Mouse (Mus musculus): ENCODE measurements around the gene Kif1b. TPM values are rescaled to one million over a fixed set of nuclear protein-coding genes. Genes with fewer than 3 reads are reported as not detected.
"Not testable (repeated sequence)": the region's sequence is repeated elsewhere in the genome, so short reads cannot be mapped to it uniquely, and the experiment has no call there.

The Kif1b gene
- polyA plus RNA-seq, 1 experiment: 10.1 TPM

DNA sequence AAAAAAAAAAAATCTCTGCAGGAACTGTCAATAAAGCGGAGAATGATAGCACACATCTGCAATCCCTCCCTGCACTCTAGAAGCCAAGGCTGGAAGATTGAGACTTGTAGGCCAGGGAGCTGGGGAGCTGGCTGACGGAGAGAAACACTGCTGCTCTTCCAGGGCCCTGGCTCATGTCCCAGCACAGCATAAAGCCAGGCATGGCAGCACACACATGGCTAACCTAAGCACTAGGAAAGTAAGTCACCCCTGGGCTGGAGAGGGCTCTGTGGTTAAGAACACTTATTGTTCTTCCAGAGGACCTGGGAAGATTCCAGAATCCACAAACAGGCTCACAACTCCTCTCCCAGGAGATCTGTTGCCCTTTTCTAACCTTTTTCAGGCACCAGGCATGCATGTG, 134.8 kb downstream of the Kif1b start:
- Histone ChIP-seq H3K79me2 (ENCODE audit: control insufficient read depth, insufficient read depth) (peaks cover 4% of the 10 kb centered on the region), H3ac (ENCODE audit: control insufficient read depth, insufficient read length, low read depth) (no peak overlapping the region), H3K79me3 (ENCODE audit: low read depth) (peaks cover 2% of the 10 kb centered on the region), H3K36me3 (ENCODE audit: control insufficient read depth, insufficient read depth) (no peaks in the 10 kb centered on the region), H3K4me3 (ENCODE audit: insufficient read depth, poor library complexity, severe bottlenecking) (no peak overlapping the region), H3K27me3 (ENCODE audit: control insufficient read depth, insufficient read depth, insufficient read length) (no peaks in the 10 kb centered on the region)
- TF ChIP-seq USF1 (IDR thresholded peaks at IDR 0.05; ENCODE audit: low read depth) (no peak), MAX (IDR thresholded peaks at IDR 0.05) (peak; percentile 50), MYOG (IDR thresholded peaks at IDR 0.05; ENCODE audit: control insufficient read depth, extremely low read depth, insufficient read length) (no peak), MYOD1 (IDR thresholded peaks at IDR 0.05; ENCODE audit: control insufficient read depth, insufficient read length, low read depth) (no peak), CTCF (IDR thresholded peaks at IDR 0.05; ENCODE audit: control insufficient read depth, insufficient read depth, insufficient read length) (no peak)

DNA sequence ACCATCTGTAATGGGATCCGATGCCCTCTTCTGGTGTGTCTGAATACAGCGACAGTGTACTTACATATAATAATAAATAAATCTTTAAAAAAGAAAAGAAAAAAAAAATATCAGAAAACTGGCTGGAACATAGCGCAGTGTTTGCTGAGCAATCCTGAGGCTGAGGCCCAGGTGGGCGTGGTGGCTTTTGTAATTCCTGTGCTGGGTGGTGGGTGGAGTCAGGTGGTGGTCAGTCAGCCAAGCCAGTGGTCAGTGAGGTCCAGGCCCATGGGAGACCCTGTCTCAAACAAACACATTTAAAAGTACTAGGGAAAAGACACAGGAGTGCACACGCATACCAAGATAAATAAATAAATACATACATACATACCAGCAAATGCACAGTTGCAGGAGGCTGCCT, 135.4 kb downstream of the Kif1b start:
- TF ChIP-seq FOSL1 (IDR thresholded peaks at IDR 0.05; ENCODE audit: insufficient read depth, low read length, poor library complexity, severe bottlenecking) (no peak), MAX (IDR thresholded peaks at IDR 0.05) (no peak), CEBPB (IDR thresholded peaks at IDR 0.05; ENCODE audit: low read depth) (no peak), MYOG (IDR thresholded peaks at IDR 0.05; ENCODE audit: control insufficient read depth, extremely low read depth, insufficient read length) (no peak), USF1 (IDR thresholded peaks at IDR 0.05; ENCODE audit: low read depth) (no peak), MYOD1 (IDR thresholded peaks at IDR 0.05; ENCODE audit: control insufficient read depth, insufficient read length, low read depth) (no peak), CTCF (IDR thresholded peaks at IDR 0.05; ENCODE audit: control insufficient read depth, insufficient read depth, insufficient read length) (no peak)

DNA sequence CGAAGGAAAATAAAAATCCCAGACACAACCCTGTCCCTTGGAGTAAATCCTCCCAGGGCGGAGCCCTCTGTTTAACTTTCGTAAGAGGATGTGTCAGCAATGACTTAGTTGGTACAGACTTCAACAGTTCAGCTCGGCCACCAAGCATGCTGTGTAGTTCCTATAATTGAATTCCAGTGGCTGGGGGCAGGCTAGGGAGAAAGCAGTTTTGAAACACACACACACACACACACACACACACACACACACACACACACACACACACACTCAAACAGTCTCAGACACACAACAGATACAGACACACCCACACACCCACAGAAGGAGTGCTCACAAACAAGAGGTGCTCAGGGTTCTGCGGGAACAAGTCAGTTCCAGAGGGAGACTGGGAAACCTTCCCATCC, 135.9 kb downstream of the Kif1b start:
- H3K27me3 ChIP-seq (ENCODE audit: control insufficient read depth, insufficient read depth, insufficient read length): no peaks in the 10 kb centered on the region
- H3K79me2 ChIP-seq (ENCODE audit: control insufficient read depth, insufficient read depth): peaks cover 13% of the 10 kb centered on the region
- no peak overlapping the region for H3K4me3 ChIP-seq (ENCODE audit: insufficient read depth, poor library complexity, severe bottlenecking)
- peaks cover 4% of the 10 kb centered on the region for H3K79me3 ChIP-seq (ENCODE audit: low read depth)
- no peak overlapping the region for H3ac ChIP-seq (ENCODE audit: control insufficient read depth, insufficient read length, low read depth)
- TF ChIP-seq CEBPB (IDR thresholded peaks at IDR 0.05; ENCODE audit: low read depth) (peak; percentile 67), MYOD1 (IDR thresholded peaks at IDR 0.05; ENCODE audit: control insufficient read depth, insufficient read length, low read depth) (no peak)
- no peaks in the 10 kb centered on the region for H3K36me3 ChIP-seq (ENCODE audit: control insufficient read depth, insufficient read depth)

More for the DNA sequence above, 135.4 kb downstream of the Kif1b start:
- no peaks in the 10 kb centered on the region for H3K27me3 ChIP-seq (ENCODE audit: control insufficient read depth, insufficient read depth, insufficient read length)
- H3K79me2 ChIP-seq (ENCODE audit: control insufficient read depth, insufficient read depth): peaks cover 10% of the 10 kb centered on the region
- no peak overlapping the region for H3ac ChIP-seq (ENCODE audit: control insufficient read depth, insufficient read length, low read depth)
- peaks cover 4% of the 10 kb centered on the region for H3K79me3 ChIP-seq (ENCODE audit: low read depth)
- no peak overlapping the region for H3K4me3 ChIP-seq (ENCODE audit: insufficient read depth, poor library complexity, severe bottlenecking)
- no peaks in the 10 kb centered on the region for H3K36me3 ChIP-seq (ENCODE audit: control insufficient read depth, insufficient read depth)

DNA sequence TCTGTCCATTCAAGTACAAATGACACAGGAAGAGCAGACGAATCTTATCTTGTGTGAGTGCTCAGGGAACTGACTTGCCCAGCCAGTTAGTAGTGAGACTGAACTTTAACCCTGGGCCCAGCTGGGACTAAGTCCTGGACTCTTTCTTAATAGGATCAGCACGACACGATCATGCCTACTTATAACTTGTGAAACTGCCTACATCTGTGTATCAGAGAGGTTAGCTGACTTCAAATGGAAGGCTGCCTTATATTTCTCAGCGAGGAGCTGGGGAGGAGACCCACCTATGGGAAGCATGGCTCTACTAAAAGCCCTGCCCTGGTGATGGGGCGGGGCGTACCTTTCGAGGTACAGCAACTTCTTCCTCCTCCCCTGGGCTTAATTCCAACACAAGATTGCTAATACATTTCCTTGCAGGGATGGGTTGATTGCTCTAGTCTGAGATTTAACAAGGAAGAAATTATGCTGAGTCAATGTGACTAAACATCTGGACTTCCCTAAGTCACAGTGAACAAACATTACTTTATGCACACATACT, 137.0 kb downstream of the Kif1b start:
- H3K79me2 ChIP-seq (ENCODE audit: control insufficient read depth, insufficient read depth): peaks cover 24% of the 10 kb centered on the region
- H3K27me3 ChIP-seq (ENCODE audit: control insufficient read depth, insufficient read depth, insufficient read length): no peaks in the 10 kb centered on the region
- H3ac ChIP-seq (ENCODE audit: control insufficient read depth, insufficient read length, low read depth): no peak overlapping the region
- no peak overlapping the region for H3K4me3 ChIP-seq (ENCODE audit: insufficient read depth, poor library complexity, severe bottlenecking)
- peaks cover 11% of the 10 kb centered on the region for H3K79me3 ChIP-seq (ENCODE audit: low read depth)
- TF ChIP-seq CTCF (IDR thresholded peaks at IDR 0.05; ENCODE audit: control insufficient read depth, insufficient read depth, insufficient read length) (no peak), FOSL1 (IDR thresholded peaks at IDR 0.05; ENCODE audit: insufficient read depth, low read length, poor library complexity, severe bottlenecking) (no peak), CEBPB (IDR thresholded peaks at IDR 0.05; ENCODE audit: low read depth) (peak; percentile 12), MYOG (IDR thresholded peaks at IDR 0.05; ENCODE audit: control insufficient read depth, extremely low read depth, insufficient read length) (no peak), MYOD1 (IDR thresholded peaks at IDR 0.05; ENCODE audit: control insufficient read depth, insufficient read length, low read depth) (no peak), MAX (IDR thresholded peaks at IDR 0.05) (no peak), USF1 (IDR thresholded peaks at IDR 0.05; ENCODE audit: low read depth) (no peak)
- peaks cover 4% of the 10 kb centered on the region for H3K36me3 ChIP-seq (ENCODE audit: control insufficient read depth, insufficient read depth)

DNA sequence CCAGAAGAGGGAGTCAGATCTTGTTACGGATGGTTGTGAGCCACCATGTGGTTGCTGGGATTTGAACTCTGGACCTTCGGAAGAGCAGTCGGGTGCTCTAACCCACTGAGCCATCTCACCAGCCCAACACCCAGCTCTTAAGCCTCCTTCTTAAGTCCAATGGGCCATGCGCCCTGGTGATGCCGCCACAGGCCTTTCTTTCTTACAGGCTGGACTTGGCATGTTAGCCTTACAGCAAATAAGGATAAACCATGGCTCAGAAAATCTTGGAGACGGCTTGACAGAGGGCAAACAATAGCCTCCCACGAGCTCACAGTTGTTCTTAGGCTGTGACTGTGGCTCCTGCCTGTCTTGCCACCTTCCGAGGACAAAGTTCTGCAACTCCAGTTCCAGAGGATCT, 137.6 kb downstream of the Kif1b start:
- H3K36me3 ChIP-seq (ENCODE audit: control insufficient read depth, insufficient read depth); H3K27me3 ChIP-seq (ENCODE audit: control insufficient read depth, insufficient read depth, insufficient read length); H3ac ChIP-seq (ENCODE audit: control insufficient read depth, insufficient read length, low read depth); H3K4me3 ChIP-seq (ENCODE audit: insufficient read depth, poor library complexity, severe bottlenecking): not testable (repeated sequence)
- Histone ChIP-seq H3K79me3 (ENCODE audit: low read depth) (peaks cover 16% of the 10 kb centered on the region), H3K79me2 (ENCODE audit: control insufficient read depth, insufficient read depth) (peaks cover 29% of the 10 kb centered on the region)

DNA sequence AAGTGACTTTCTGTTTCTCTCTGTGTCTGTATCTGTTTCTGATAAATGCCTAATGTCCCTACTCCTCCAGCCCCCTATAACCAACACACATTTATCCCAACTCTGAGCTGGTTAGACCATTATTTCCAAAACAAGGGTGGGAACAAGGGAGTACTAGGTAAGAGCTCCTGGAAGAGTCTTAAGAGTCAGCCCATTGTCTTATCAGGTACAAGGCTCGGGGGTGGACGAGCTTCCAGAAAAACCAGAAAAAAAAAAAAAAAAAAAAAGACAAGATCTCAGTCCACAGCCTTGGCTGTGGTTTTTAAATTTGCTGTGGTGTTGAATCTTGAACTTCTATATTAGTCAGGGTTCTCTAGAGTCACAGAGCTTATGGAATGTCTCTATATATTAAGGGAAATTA, 139.5 kb downstream of the Kif1b start:
- peaks cover 27% of the 10 kb centered on the region for H3K36me3 ChIP-seq (ENCODE audit: control insufficient read depth, insufficient read depth)
- no peak overlapping the region for H3K4me3 ChIP-seq (ENCODE audit: insufficient read depth, poor library complexity, severe bottlenecking)
- peaks cover 35% of the 10 kb centered on the region for H3K79me3 ChIP-seq (ENCODE audit: low read depth)
- H3K27me3 ChIP-seq (ENCODE audit: control insufficient read depth, insufficient read depth, insufficient read length): no peaks in the 10 kb centered on the region
- H3K79me2 ChIP-seq (ENCODE audit: control insufficient read depth, insufficient read depth): peaks cover 48% of the 10 kb centered on the region
- TF ChIP-seq CEBPB (IDR thresholded peaks at IDR 0.05; ENCODE audit: low read depth) (no peak), USF1 (IDR thresholded peaks at IDR 0.05; ENCODE audit: low read depth) (no peak), MYOD1 (IDR thresholded peaks at IDR 0.05; ENCODE audit: control insufficient read depth, insufficient read length, low read depth) (no peak), FOSL1 (IDR thresholded peaks at IDR 0.05; ENCODE audit: insufficient read depth, low read length, poor library complexity, severe bottlenecking) (no peak), CTCF (IDR thresholded peaks at IDR 0.05; ENCODE audit: control insufficient read depth, insufficient read depth, insufficient read length) (no peak), MAX (IDR thresholded peaks at IDR 0.05) (no peak), MYOG (IDR thresholded peaks at IDR 0.05; ENCODE audit: control insufficient read depth, extremely low read depth, insufficient read length) (no peak)
- no peak overlapping the region for H3ac ChIP-seq (ENCODE audit: control insufficient read depth, insufficient read length, low read depth)

Measured in C2C12 (cell line).